In the genomic region with DNA sequence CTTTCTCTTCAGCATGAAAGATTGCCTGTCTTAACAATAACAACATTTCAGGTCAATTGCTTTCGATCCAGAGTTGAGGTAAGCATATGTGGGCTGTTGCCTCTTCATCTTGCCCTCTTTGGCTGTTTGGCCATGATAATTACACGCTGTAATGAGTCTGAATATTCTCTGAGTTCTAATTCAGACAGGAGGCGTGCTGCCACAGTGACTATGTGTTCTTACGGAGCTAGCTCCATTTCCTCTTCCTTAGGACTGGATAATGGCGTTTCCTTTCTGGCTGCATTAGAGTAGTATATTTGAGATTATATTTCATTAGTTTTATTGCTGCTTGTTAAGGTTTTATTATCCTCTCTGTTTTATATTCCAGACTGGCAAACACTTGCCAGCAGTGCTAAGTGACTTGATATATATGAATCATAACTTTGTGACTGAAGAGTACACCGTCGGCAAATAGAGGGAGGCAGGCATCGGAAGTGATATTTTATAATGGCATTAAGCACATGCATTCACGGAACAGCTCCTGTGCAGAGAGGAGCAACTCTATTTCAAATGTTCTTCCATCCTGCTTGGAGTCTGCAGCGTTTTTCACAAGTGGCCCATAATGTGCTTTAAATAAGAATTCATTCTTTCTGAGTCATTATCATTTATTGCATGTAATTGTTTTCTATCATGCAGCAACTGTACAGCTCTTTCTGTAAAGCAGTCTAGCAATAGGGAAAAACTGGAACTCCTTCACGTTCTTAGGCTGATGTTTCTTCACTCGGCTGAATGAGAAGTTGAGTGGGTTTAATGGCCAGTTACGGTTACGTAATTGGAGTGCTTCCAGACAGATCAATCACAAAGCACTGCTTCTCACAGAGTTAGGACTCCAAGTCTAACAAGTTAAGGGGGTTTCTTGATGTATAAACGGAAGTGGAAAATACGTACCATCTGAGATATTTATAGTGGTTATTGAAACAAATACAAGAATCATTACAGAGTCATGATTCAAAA, we compare ENCODE assay signal across 14 mouse cellular contexts.
DNase-seq lines count a peak whose midpoint lies in the region; ATAC-seq and TF ChIP-seq lines count a peak whose summit lies in the region.
"Had no signal": no experiment of that assay in that cellular context is flagged by ENCODE, and none has a peak within 500 bp of the region (broad histone marks: within the 10 kb centered on the region; RNA-seq: fewer than 3 reads in every experiment).

No protein-coding gene starts in this region.

- no peak for TF ChIP-seq POLR2A in lung, adult 2 months (IDR thresholded peaks at IDR 0.05; ENCODE audit: borderline replicate concordance, extremely low read depth, low read depth, low read length)
- no peak for TF ChIP-seq POLR2A in cerebellum, adult 2 months (IDR thresholded peaks at IDR 0.05; ENCODE audit: borderline replicate concordance, insufficient read depth, low read length)

- no peak for TF ChIP-seq CTCF in lung, adult 2 months (IDR thresholded peaks at IDR 0.05; ENCODE audit: insufficient read depth, low read length)
- no peak for TF ChIP-seq CTCF in cerebellum, adult 2 months (IDR thresholded peaks at IDR 0.05; ENCODE audit: borderline replicate concordance, insufficient read depth, low read depth, low read length)
- TF ChIP-seq CTCF in left cerebral cortex, adult 2 months (IDR thresholded peaks at IDR 0.05): no peak

- H3K27me3 ChIP-seq in hindbrain, embryonic 12.5 days: no peaks in the 10 kb centered on the region
- H3K27me3 ChIP-seq in hindbrain, embryonic 14.5 days (ENCODE audit: control insufficient read depth, insufficient read depth, low read length): no peaks in the 10 kb centered on the region
- no peaks in the 10 kb centered on the region for H3K27me3 ChIP-seq in lung, embryonic 16.5 days (ENCODE audit: control insufficient read depth, insufficient read depth, low read depth, low read length)
- no peaks in the 10 kb centered on the region for H3K27me3 ChIP-seq in neural tube, embryonic 13.5 days
- H3K27me3 ChIP-seq in cerebellum, adult 2 months (ENCODE audit: control insufficient read depth, insufficient read depth, low read length): no peaks in the 10 kb centered on the region
- H3K27me3 ChIP-seq: heart, embryonic 12.5 days had no signal

- H3K4me2 ChIP-seq in hindbrain, embryonic 12.5 days (replicated peaks): no peak overlapping the region
- H3K4me2 ChIP-seq in hindbrain, embryonic 14.5 days (replicated peaks): no peak overlapping the region
- H3K4me2 ChIP-seq in lung, embryonic 16.5 days (ENCODE audit: low read depth, low read length): no peak overlapping the region
- peak overlapping the region; percentile 17; the same call in 1 of the 2 replicates for H3K4me2 ChIP-seq in neural tube, embryonic 13.5 days
- H3K4me2 ChIP-seq: heart, embryonic 12.5 days; midbrain, embryonic 11.5 days had no signal

- no peak for DNase-seq in hindbrain, embryonic 14.5 days (ENCODE audit: low spot score)
- DNase-seq in lung, adult 2 months: no peak
- peak; percentile 24 for DNase-seq in gonadal fat pad, adult 2 months (ENCODE audit: low read depth)
- DNase-seq in cerebellum, adult 2 months: no peak
- DNase-seq in left cerebral cortex, adult 2 months (ENCODE audit: extremely low spot score in 1 of 2, low spot score in 2 of 2): no peak
- DNase-seq: gastrocnemius, postnatal 25 days; heart, postnatal 36 days; liver had no signal

- H3K4me3 ChIP-seq in hindbrain, embryonic 12.5 days: no peak overlapping the region
- no peak overlapping the region for H3K4me3 ChIP-seq in hindbrain, embryonic 14.5 days (replicated peaks; ENCODE audit: low read length)
- H3K4me3 ChIP-seq in lung, embryonic 16.5 days (ENCODE audit: low read length): no peak overlapping the region
- H3K4me3 ChIP-seq in lung, adult 2 months (replicated peaks; ENCODE audit: extremely low read depth, low read depth, low read length): no peak overlapping the region
- no peak overlapping the region for H3K4me3 ChIP-seq in neural tube, embryonic 13.5 days
- no peak overlapping the region for H3K4me3 ChIP-seq in cerebellum, adult 2 months (replicated peaks; ENCODE audit: insufficient read depth, low read depth, low read length)
- no peak overlapping the region for H3K4me3 ChIP-seq in left cerebral cortex, adult 2 months
- H3K4me3 ChIP-seq: heart, embryonic 12.5 days had no signal

- intact Hi-C loops in left cerebral cortex, adult 2 months (cut with DNase I): loop anchor here (5.0 kb wide), 3 partner anchors 930 to 1805 kb away; no protein-coding TSS in a partner anchor

- 70% methylated on average over 16 of the region's 16 CpGs for WGBS in hindbrain, embryonic 12.5 days
- whole genome bisulfite sequencing in hindbrain, embryonic 14.5 days: 62% methylated on average over 16 of the region's 16 CpGs
- WGBS in lung, embryonic 16.5 days: 55% methylated on average over 16 of the region's 16 CpGs
- 58% methylated on average over 16 of the region's 16 CpGs for WGBS in lung, adult 2 months
- WGBS in neural tube, embryonic 13.5 days: 38% methylated on average over 16 of the region's 16 CpGs
- WGBS in cerebellum, adult 2 months: 83% methylated on average over 16 of the region's 16 CpGs

- no peak overlapping the region for H3K27ac ChIP-seq in hindbrain, embryonic 12.5 days
- H3K27ac ChIP-seq in hindbrain, embryonic 14.5 days: no peak overlapping the region
- H3K27ac ChIP-seq in lung, embryonic 16.5 days (ENCODE audit: low read length): no peak overlapping the region
- no peak overlapping the region for H3K27ac ChIP-seq in neural tube, embryonic 13.5 days (replicated peaks)
- no peak overlapping the region for H3K27ac ChIP-seq in cerebellum, adult 2 months (ENCODE audit: insufficient read depth, low read length)
- H3K27ac ChIP-seq in left cerebral cortex, adult 2 months: no peak overlapping the region

- 0 out of 2 replicates have a peak, but pooled peaks cover 3% of the 10 kb centered on the region for H3K9me3 ChIP-seq in hindbrain, embryonic 12.5 days (replicated peaks)
- peaks cover 5% of the 10 kb centered on the region; the same call in 1 of the 2 replicates for H3K9me3 ChIP-seq in hindbrain, embryonic 14.5 days (ENCODE audit: control insufficient read depth, low read length)
- no peaks in the 10 kb centered on the region for H3K9me3 ChIP-seq in lung, embryonic 16.5 days (ENCODE audit: control insufficient read depth, low read length)
- no peaks in the 10 kb centered on the region for H3K9me3 ChIP-seq in neural tube, embryonic 13.5 days
- H3K9me3 ChIP-seq: heart, embryonic 12.5 days had no signal

- H3K9ac ChIP-seq in hindbrain, embryonic 12.5 days: no peak overlapping the region
- no peak overlapping the region for H3K9ac ChIP-seq in hindbrain, embryonic 14.5 days
- no peak overlapping the region for H3K9ac ChIP-seq in lung, embryonic 16.5 days (ENCODE audit: low read length)
- H3K9ac ChIP-seq in neural tube, embryonic 13.5 days: no peak overlapping the region
- H3K9ac ChIP-seq: heart, embryonic 12.5 days had no signal

- H3K4me1 ChIP-seq in hindbrain, embryonic 12.5 days: peaks cover 7% of the 10 kb centered on the region
- H3K4me1 ChIP-seq in hindbrain, embryonic 14.5 days (replicated peaks; ENCODE audit: control insufficient read depth, insufficient read depth, low read length): peaks cover 13% of the 10 kb centered on the region
- no peaks in the 10 kb centered on the region for H3K4me1 ChIP-seq in lung, embryonic 16.5 days (replicated peaks; ENCODE audit: control insufficient read depth, insufficient read depth, low read length)
- no peaks in the 10 kb centered on the region for H3K4me1 ChIP-seq in lung, adult 2 months (ENCODE audit: control insufficient read depth, insufficient read depth, low read length)
- H3K4me1 ChIP-seq in neural tube, embryonic 13.5 days (replicated peaks): peaks cover 26% of the 10 kb centered on the region
- no peaks in the 10 kb centered on the region for H3K4me1 ChIP-seq in cerebellum, adult 2 months (ENCODE audit: control insufficient read depth, insufficient read depth, low read length)
- H3K4me1 ChIP-seq: heart, embryonic 12.5 days had no signal

- no peaks in the 10 kb centered on the region for H3K36me3 ChIP-seq in hindbrain, embryonic 12.5 days
- no peaks in the 10 kb centered on the region for H3K36me3 ChIP-seq in hindbrain, embryonic 14.5 days (replicated peaks; ENCODE audit: control insufficient read depth, insufficient read depth)
- no peaks in the 10 kb centered on the region for H3K36me3 ChIP-seq in lung, embryonic 16.5 days (ENCODE audit: control insufficient read depth, insufficient read depth, low read length)
- H3K36me3 ChIP-seq in neural tube, embryonic 13.5 days: no peaks in the 10 kb centered on the region
- H3K36me3 ChIP-seq: heart, embryonic 12.5 days had no signal

- peak; percentile 54 for ATAC-seq in hindbrain, embryonic 12.5 days (ENCODE audit: low FRiP score)
- ATAC-seq in hindbrain, embryonic 14.5 days (ENCODE audit: low FRiP score): no peak
- ATAC-seq in lung, embryonic 16.5 days (ENCODE audit: low read depth): peak; percentile 49; the same call in 1 of the 2 replicates
- peak; percentile 66 for ATAC-seq in neural tube, embryonic 13.5 days (ENCODE audit: low read depth)
- ATAC-seq: intestine, embryonic 16.5 days had no signal
